Mouse (Mus musculus): ENCODE measurements around the gene Mt1.

DNA sequence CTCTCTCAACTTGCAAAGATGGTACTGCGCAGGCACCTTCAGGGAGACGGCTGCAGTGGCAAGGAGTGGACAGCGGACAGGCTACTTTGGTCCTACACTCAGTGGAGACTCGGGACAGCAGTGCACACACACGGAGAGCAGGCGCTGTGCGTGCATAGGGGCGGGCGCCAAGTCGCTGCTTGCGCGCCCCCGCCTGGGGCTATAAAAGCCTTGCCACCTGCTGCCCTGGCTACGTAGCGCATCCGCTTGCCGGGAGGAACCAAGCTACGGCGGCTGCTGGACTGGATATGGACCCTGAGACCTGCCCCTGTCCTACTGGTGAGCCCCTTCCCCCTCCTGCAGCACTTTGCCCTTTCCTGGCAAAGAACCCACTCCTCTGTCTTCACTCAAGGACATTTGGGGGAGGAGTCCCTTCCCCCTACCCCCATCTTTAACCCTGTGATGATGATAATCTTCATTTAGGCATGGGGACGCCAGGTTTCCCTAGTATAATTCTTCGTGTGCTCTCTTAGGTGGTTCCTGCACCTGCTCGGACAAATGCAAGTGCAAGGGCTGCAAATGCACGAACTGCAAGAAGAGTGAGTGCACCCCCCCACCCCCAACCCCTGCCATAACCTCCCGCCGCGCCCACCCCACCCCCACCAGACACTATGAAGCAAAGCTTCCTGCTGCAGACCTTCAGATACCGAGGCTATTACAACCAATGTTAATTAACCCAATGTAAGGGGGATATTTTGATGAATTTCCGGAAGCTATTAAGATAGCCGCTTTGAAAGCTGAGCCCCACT, 26.2 kb upstream of the Mt1 start, which contains the start of gene Mt3:
- TF ChIP-seq GATA1 (IDR thresholded peaks at IDR 0.05; ENCODE audit: low read length) (no peak), TAL1 (IDR thresholded peaks at IDR 0.05; ENCODE audit: low read length) (no peak)
